Mouse (Mus musculus) spleen, postnatal 36 days (tissue): ENCODE results near the gene Pola2.

Source experiments
- DNase-seq, 2 experiments: peaks; one replicate each; pipeline ENCODE4 v3.0.0; 2022; ENCODE audit warnings: low spot score in 2 of 2, mixed read lengths in 1 of 2

Gene Pola2

GRCm38 (mm10) chr19:5894002-5894678, 69.9 kb downstream of the Pola2 start, which contains the start of gene Tigd3:
Tigd3 (minus strand) TSS chr19:5894149.
- peak; percentile 91 to 93 for DNase-seq

- DNase-seq, result no peak
Measured at GRCm38 (mm10) chr19:5893282-5894001, 70.6 kb downstream of the Pola2 start.

- no peak for DNase-seq
Measured at GRCm38 (mm10) chr19:5892735-5893134, 71.3 kb downstream of the Pola2 start.

- DNase-seq, result no peak
Measured at GRCm38 (mm10) chr19:5892262-5892661, 71.7 kb downstream of the Pola2 start.

GRCm38 (mm10) chr19:5891521-5892258, 72.3 kb downstream of the Pola2 start:
- DNase-seq, result no peak
